Mouse (Mus musculus): ENCODE data around the gene Atcay. TPM values are rescaled to one million over a fixed set of nuclear protein-coding genes. Genes with fewer than 3 reads are reported as not detected.
"Not testable (repeated sequence)": the region's sequence is repeated elsewhere in the genome, so short reads cannot be mapped to it uniquely, and the experiment has no call there.

Atcay gene
- polyA plus RNA-seq, 1 experiment from 2014 or later = 24.1 TPM

- DNase-seq (ENCODE audit: low spot score) = no peak
- WGBS = 73% methylated on average over 6 of the region's 6 CpGs
- 0 out of 2 replicates have a peak, but pooled peaks cover 3% of the 10 kb centered on the region for H3K36me3 ChIP-seq (ENCODE audit: control insufficient read depth, insufficient read depth, low read length)
- peaks cover 13% of the 10 kb centered on the region for H3K4me1 ChIP-seq (ENCODE audit: control insufficient read depth, insufficient read depth, low read length)
- no peak overlapping the region for H3K4me3 ChIP-seq (ENCODE audit: low read depth, low read length)
- no peak overlapping the region for H3K4me2 ChIP-seq (ENCODE audit: low read depth)
- H3K27ac ChIP-seq (ENCODE audit: low read depth, low read length) = peak overlapping the region; percentile 23; the same call in 1 of the 2 replicates
- H3K9ac ChIP-seq (ENCODE audit: low read length) = no peak overlapping the region
- H3K27me3 ChIP-seq (ENCODE audit: control insufficient read depth, insufficient read depth, low read length) = peaks cover 20% of the 10 kb centered on the region
- no peaks in the 10 kb centered on the region for H3K9me3 ChIP-seq (ENCODE audit: control insufficient read depth, low read length)
- ATAC-seq (ENCODE audit: insufficient read depth, low FRiP score, low TSS enrichment) = no peak
Measured at GRCm38 (mm10) chr10:81190912-81191321, 39.7 kb downstream of the Atcay start.

DNA sequence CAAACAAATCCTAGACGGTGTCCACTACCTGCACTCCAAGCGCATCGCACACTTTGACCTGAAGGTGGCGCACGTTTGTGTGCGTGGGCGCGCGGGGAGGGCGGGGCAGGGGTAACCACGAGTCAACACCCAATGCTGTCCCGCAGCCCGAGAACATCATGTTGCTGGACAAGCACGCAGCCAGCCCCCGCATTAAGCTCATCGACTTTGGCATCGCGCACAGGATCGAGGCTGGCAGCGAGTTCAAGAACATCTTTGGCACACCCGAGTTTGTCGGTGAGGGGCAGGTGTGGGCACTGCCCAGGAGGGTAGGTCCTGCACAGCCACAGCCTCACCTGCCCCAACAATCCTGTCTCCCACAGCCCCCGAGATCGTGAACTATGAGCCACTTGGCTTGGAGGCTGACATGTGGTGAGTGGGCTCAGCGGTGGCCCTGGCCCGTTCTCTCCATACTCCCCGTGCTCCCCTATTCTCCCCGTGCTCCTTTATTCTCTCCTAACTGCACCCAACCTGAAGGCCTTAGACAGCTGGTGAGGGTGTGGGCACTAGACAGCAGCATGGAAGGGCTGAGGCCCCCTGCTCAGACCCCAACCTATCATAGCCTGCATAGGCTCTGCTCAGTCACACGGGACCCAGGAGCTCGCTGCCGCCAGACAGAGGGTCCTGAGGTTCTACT, 40.3 kb downstream of the Atcay start:
- Histone ChIP-seq H3K4me1 (ENCODE audit: control insufficient read depth, insufficient read depth, low read length) (peaks cover 13% of the 10 kb centered on the region), H3K9ac (ENCODE audit: low read length) (no peak overlapping the region), H3K4me2 (ENCODE audit: low read depth) (no peak overlapping the region), H3K4me3 (ENCODE audit: low read depth, low read length) (no peak overlapping the region), H3K27ac (ENCODE audit: low read depth, low read length) (no peak overlapping the region), H3K27me3 (ENCODE audit: control insufficient read depth, insufficient read depth, low read length) (peaks cover 17% of the 10 kb centered on the region), H3K36me3 (ENCODE audit: control insufficient read depth, insufficient read depth, low read length) (0 out of 2 replicates have a peak, but pooled peaks cover 3% of the 10 kb centered on the region), H3K9me3 (ENCODE audit: control insufficient read depth, low read length) (no peaks in the 10 kb centered on the region)
- 72% methylated on average over 31 of the region's 31 CpGs for WGBS
- DNase-seq (ENCODE audit: low spot score) (peak; percentile 60), ATAC-seq (ENCODE audit: insufficient read depth, low FRiP score, low TSS enrichment) (no peak)

- Histone ChIP-seq H3K27me3 (ENCODE audit: control insufficient read depth, insufficient read depth, low read length) (peaks cover 13% of the 10 kb centered on the region), H3K9ac (ENCODE audit: low read length) (no peak overlapping the region), H3K9me3 (ENCODE audit: control insufficient read depth, low read length) (no peaks in the 10 kb centered on the region), H3K27ac (ENCODE audit: low read depth, low read length) (no peak overlapping the region), H3K4me1 (ENCODE audit: control insufficient read depth, insufficient read depth, low read length) (peaks cover 13% of the 10 kb centered on the region), H3K4me2 (ENCODE audit: low read depth) (no peak overlapping the region), H3K4me3 (ENCODE audit: low read depth, low read length) (no peak overlapping the region), H3K36me3 (ENCODE audit: control insufficient read depth, insufficient read depth, low read length) (peaks cover 5% of the 10 kb centered on the region; the same call in 1 of the 2 replicates)
- WGBS = 73% methylated on average over 26 of the region's 26 CpGs
- no peak for DNase-seq (ENCODE audit: low spot score)
- no peak for ATAC-seq (ENCODE audit: insufficient read depth, low FRiP score, low TSS enrichment)
Measured at GRCm38 (mm10) chr10:81189821-81190220, 40.8 kb downstream of the Atcay start.

DNA sequence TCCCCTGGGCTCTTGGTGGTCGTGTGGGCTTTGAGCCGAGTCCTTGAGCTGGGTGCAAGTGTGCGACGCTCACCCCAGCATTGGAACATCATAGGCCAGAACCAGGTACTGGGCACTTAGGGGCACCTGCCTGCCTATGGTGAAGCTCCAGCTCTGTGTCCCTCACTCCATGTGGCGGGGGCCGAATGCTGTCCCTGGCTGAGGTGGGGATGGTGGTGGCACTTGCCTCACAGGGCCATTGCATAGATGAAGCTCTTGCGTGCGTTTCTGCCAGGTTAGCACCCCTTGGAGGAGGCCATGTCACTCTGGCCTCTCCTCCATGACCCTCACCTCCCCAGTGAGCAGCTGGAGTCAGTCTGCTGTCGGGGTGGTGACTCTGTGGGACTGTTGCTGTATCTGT, 43.5 kb downstream of the Atcay start:
- Histone ChIP-seq H3K9ac (ENCODE audit: low read length) (no peak overlapping the region), H3K4me2 (ENCODE audit: low read depth) (no peak overlapping the region), H3K36me3 (ENCODE audit: control insufficient read depth, insufficient read depth, low read length) (peaks cover 5% of the 10 kb centered on the region; the same call in 1 of the 2 replicates), H3K27ac (ENCODE audit: low read depth, low read length) (no peak overlapping the region), H3K27me3 (ENCODE audit: control insufficient read depth, insufficient read depth, low read length) (no peaks in the 10 kb centered on the region), H3K4me1 (ENCODE audit: control insufficient read depth, insufficient read depth, low read length) (peaks cover 9% of the 10 kb centered on the region), H3K4me3 (ENCODE audit: low read depth, low read length) (no peak overlapping the region), H3K9me3 (ENCODE audit: control insufficient read depth, low read length) (no peaks in the 10 kb centered on the region)
- DNase-seq (ENCODE audit: low spot score) (no peak), ATAC-seq (ENCODE audit: insufficient read depth, low FRiP score, low TSS enrichment) (no peak)
- WGBS = 96% methylated on average over 9 of the region's 9 CpGs

GRCm38 (mm10) chr10:81184765-81185164, 45.9 kb downstream of the Atcay start:
- Histone ChIP-seq H3K9me3 (ENCODE audit: control insufficient read depth, low read length) (no peaks in the 10 kb centered on the region), H3K9ac (ENCODE audit: low read length) (no peak overlapping the region), H3K4me1 (ENCODE audit: control insufficient read depth, insufficient read depth, low read length) (peaks cover 4% of the 10 kb centered on the region; the same call in 1 of the 2 replicates), H3K4me3 (ENCODE audit: low read depth, low read length) (no peak overlapping the region), H3K27me3 (ENCODE audit: control insufficient read depth, insufficient read depth, low read length) (no peaks in the 10 kb centered on the region), H3K36me3 (ENCODE audit: control insufficient read depth, insufficient read depth, low read length) (peaks cover 26% of the 10 kb centered on the region), H3K4me2 (ENCODE audit: low read depth) (no peak overlapping the region), H3K27ac (ENCODE audit: low read depth, low read length) (no peak overlapping the region)
- no peak for DNase-seq (ENCODE audit: low spot score)
- WGBS = 63% methylated on average over 4 of the region's 4 CpGs
- no peak for ATAC-seq (ENCODE audit: insufficient read depth, low FRiP score, low TSS enrichment)

- Histone ChIP-seq H3K36me3 (ENCODE audit: control insufficient read depth, insufficient read depth, low read length) (peaks cover 32% of the 10 kb centered on the region), H3K27ac (ENCODE audit: low read depth, low read length) (0 out of 2 replicates have a peak within 1 kb of the TSS, but pooled peaks have one; percentile 46), H3K27me3 (ENCODE audit: control insufficient read depth, insufficient read depth, low read length) (no peaks in the 10 kb centered on the region), H3K9ac (ENCODE audit: low read length) (peak within 1 kb of the TSS; percentile 68), H3K4me1 (ENCODE audit: control insufficient read depth, insufficient read depth, low read length) (peaks cover 4% of the 10 kb centered on the region; the same call in 1 of the 2 replicates), H3K4me2 (ENCODE audit: low read depth) (peak within 1 kb of the TSS; percentile 63), H3K4me3 (ENCODE audit: low read depth, low read length) (peak within 1 kb of the TSS; percentile 60), H3K9me3 (ENCODE audit: control insufficient read depth, low read length) (no peaks in the 10 kb centered on the region)
- ATAC-seq (ENCODE audit: insufficient read depth, low FRiP score, low TSS enrichment) (no peak), DNase-seq (ENCODE audit: low spot score) (no peak)
- WGBS = 85% methylated on average over 5 of the region's 5 CpGs
Measured at GRCm38 (mm10) chr10:81183805-81184204, 46.8 kb downstream of the Atcay start, which contains the start of gene 4930442H23Rik. Gene 4930442H23Rik, minus strand, starts transcription at chr10:81183849.

GRCm38 (mm10) chr10:81182336-81183333, 48.0 kb downstream of the Atcay start, which contains the start of gene Dapk3:
Gene Dapk3, plus strand, starts transcription at chr10:81183005.
- no peaks in the 10 kb centered on the region for H3K9me3 ChIP-seq (ENCODE audit: control insufficient read depth, low read length)
- DNase-seq (ENCODE audit: low spot score) = peak; percentile 97
- peak within 1 kb of the TSS; percentile 68 for H3K9ac ChIP-seq (ENCODE audit: low read length)
- peak within 1 kb of the TSS; percentile 63 for H3K4me2 ChIP-seq (ENCODE audit: low read depth)
- ATAC-seq (ENCODE audit: insufficient read depth, low FRiP score, low TSS enrichment) = peak; percentile 95
- peaks cover 8% of the 10 kb centered on the region for H3K4me1 ChIP-seq (ENCODE audit: control insufficient read depth, insufficient read depth, low read length)
- H3K36me3 ChIP-seq (ENCODE audit: control insufficient read depth, insufficient read depth, low read length) = peaks cover 41% of the 10 kb centered on the region
- WGBS = 4% methylated on average over 53 of the region's 53 CpGs
- no peaks in the 10 kb centered on the region for H3K27me3 ChIP-seq (ENCODE audit: control insufficient read depth, insufficient read depth, low read length)
- 0 out of 2 replicates have a peak within 1 kb of the TSS, but pooled peaks have one; percentile 46 for H3K27ac ChIP-seq (ENCODE audit: low read depth, low read length)
- peak within 1 kb of the TSS; percentile 60 for H3K4me3 ChIP-seq (ENCODE audit: low read depth, low read length)

GRCm38 (mm10) chr10:81181860-81182259, 48.8 kb downstream of the Atcay start:
- ATAC-seq (ENCODE audit: insufficient read depth, low FRiP score, low TSS enrichment); H3K27me3 ChIP-seq (ENCODE audit: control insufficient read depth, insufficient read depth, low read length); H3K27ac ChIP-seq (ENCODE audit: low read depth, low read length); H3K9ac ChIP-seq (ENCODE audit: low read length); H3K9me3 ChIP-seq (ENCODE audit: control insufficient read depth, low read length); H3K4me3 ChIP-seq (ENCODE audit: low read depth, low read length); H3K4me2 ChIP-seq (ENCODE audit: low read depth); DNase-seq (ENCODE audit: low spot score): not testable (repeated sequence)
- WGBS = 89% methylated on average over 8 of the region's 12 CpGs
- H3K4me1 ChIP-seq (ENCODE audit: control insufficient read depth, insufficient read depth, low read length) = peaks cover 11% of the 10 kb centered on the region
- peaks cover 44% of the 10 kb centered on the region for H3K36me3 ChIP-seq (ENCODE audit: control insufficient read depth, insufficient read depth, low read length)

All from neural tube, embryonic 11.5 days (tissue).